Mouse (Mus musculus): ENCODE results near the gene Sult5a1. TPM values are rescaled to one million over a fixed set of nuclear protein-coding genes. Genes with fewer than 3 reads are reported as not detected.
"Not testable (repeated sequence)": the region's sequence is repeated elsewhere in the genome, so short reads cannot be mapped to it uniquely, and the experiment has no call there.

Gene Sult5a1
- under 1 TPM in 1 of 2 experiments, not detected in 1; 0.59 TPM for total RNA-seq (2021)
- long read RNA-seq, experiment 1, result 0 reads
- long read RNA-seq, experiment 2, partial matches to known transcripts, result 0 of 1 reads
- long read RNA-seq, experiment 2, other reads (novel, unspliced or antisense), result 1 of 1 reads

GRCm38 (mm10) chr8:123157888-123158465 is at the start of gene Sult5a1:
TSS of gene Sult5a1 (minus strand) at chr8:123158315.
- intact Hi-C loops (cut with DNase I), result no loop called here
- no peak for DNase-seq (ENCODE audit: low spot score in 2 of 2)

- DNase-seq (ENCODE audit: low spot score in 2 of 2), result peak in 1 of 2 experiments; percentile 42
- intact Hi-C loops (cut with DNase I), result loop anchor here (2.0 to 10.0 kb wide), 3 partner anchors 97 to 366 kb away; no protein-coding TSS in a partner anchor
Measured at GRCm38 (mm10) chr8:123203571-123203970, 45.5 kb upstream of the Sult5a1 start.

- DNase-seq (ENCODE audit: low spot score in 2 of 2), result peak; percentile 76 to 87
- intact Hi-C loops (cut with DNase I), result loop anchor here (2.0 to 10.0 kb wide), 3 partner anchors 95 to 365 kb away; no protein-coding TSS in a partner anchor
Measured at GRCm38 (mm10) chr8:123202288-123202687, 44.2 kb upstream of the Sult5a1 start.

- intact Hi-C loops (cut with DNase I), result loop anchor here (5.0 to 10.0 kb wide), 2 partner anchors 305 to 363 kb away; no protein-coding TSS in a partner anchor
- DNase-seq (ENCODE audit: low spot score in 2 of 2), result no peak
Measured at GRCm38 (mm10) chr8:123199864-123200263, 41.7 kb upstream of the Sult5a1 start.

- DNase-seq (ENCODE audit: low spot score in 2 of 2); intact Hi-C loops (cut with DNase I): not testable (repeated sequence)
Measured at GRCm38 (mm10) chr8:123197016-123197415, 38.9 kb upstream of the Sult5a1 start.

- intact Hi-C loops (cut with DNase I), result loop anchor here (5.0 kb wide), 1 partner anchor 41 kb away; no protein-coding TSS in a partner anchor
Measured at GRCm38 (mm10) chr8:123193771-123194170, 35.7 kb upstream of the Sult5a1 start.

GRCm38 (mm10) chr8:123191908-123192307 is 33.8 kb upstream of the Sult5a1 start:
- DNase-seq (ENCODE audit: low spot score in 2 of 2), result no peak
- intact Hi-C loops (cut with DNase I), result loop anchor here (2.0 to 5.0 kb wide), 2 partner anchors 40 to 75 kb away; partner anchors contain the start of gene Cpne7

More at GRCm38 (mm10) chr8:123193771-123194170, 35.7 kb upstream of the Sult5a1 start:
- no peak for DNase-seq (ENCODE audit: low spot score in 2 of 2)

GRCm38 (mm10) chr8:123190678-123191077 is 32.6 kb upstream of the Sult5a1 start:
- intact Hi-C loops (cut with DNase I), result loop anchor here (2.0 to 5.0 kb wide), 2 partner anchors 38 to 74 kb away; partner anchors contain the start of gene Cpne7
- peak; percentile 84 to 90 for DNase-seq (ENCODE audit: low spot score in 2 of 2)

- intact Hi-C loops (cut with DNase I), result no loop called here
- DNase-seq (ENCODE audit: low spot score in 2 of 2), result no peak
Measured at GRCm38 (mm10) chr8:123188841-123189240, 30.7 kb upstream of the Sult5a1 start.

GRCm38 (mm10) chr8:123188006-123188405 is 29.9 kb upstream of the Sult5a1 start:
- DNase-seq (ENCODE audit: low spot score in 2 of 2), result no peak
- intact Hi-C loops (cut with DNase I), result no loop called here

GRCm38 (mm10) chr8:123185566-123186409 is 27.7 kb upstream of the Sult5a1 start, which contains the start of gene Dpep1:
TSS of gene Dpep1 (plus strand) at chr8:123186242.
- intact Hi-C loops (cut with DNase I), result no loop called here
- no peak for DNase-seq (ENCODE audit: low spot score in 2 of 2)

GRCm38 (mm10) chr8:123181391-123181790 is 23.3 kb upstream of the Sult5a1 start:
- intact Hi-C loops (cut with DNase I), result no loop called here

GRCm38 (mm10) chr8:123156070-123156773 is 1.9 kb downstream of the Sult5a1 start:
- intact Hi-C loops (cut with DNase I), result no loop called here

More at GRCm38 (mm10) chr8:123181391-123181790, 23.3 kb upstream of the Sult5a1 start:
- DNase-seq (ENCODE audit: low spot score in 2 of 2), result no peak

GRCm38 (mm10) chr8:123155177-123155576 is 2.9 kb downstream of the Sult5a1 start:
- no peak for DNase-seq (ENCODE audit: low spot score in 2 of 2)
- intact Hi-C loops (cut with DNase I), result no loop called here

More at GRCm38 (mm10) chr8:123156070-123156773, 1.9 kb downstream of the Sult5a1 start:
- DNase-seq (ENCODE audit: low spot score in 2 of 2), result no peak

- intact Hi-C loops (cut with DNase I), result loop anchor here (5.0 kb wide), 2 partner anchors 33 to 42 kb away; partner anchors contain the start of gene Cpne7
- peak in 1 of 2 experiments; percentile 27 for DNase-seq (ENCODE audit: low spot score in 2 of 2)
Measured at GRCm38 (mm10) chr8:123150737-123151171, 7.4 kb downstream of the Sult5a1 start.

GRCm38 (mm10) chr8:123146390-123146789 is 11.7 kb downstream of the Sult5a1 start:
- intact Hi-C loops (cut with DNase I), result no loop called here
- peak; percentile 37 to 42 for DNase-seq (ENCODE audit: low spot score in 2 of 2)

- intact Hi-C loops (cut with DNase I), result no loop called here
- no peak for DNase-seq (ENCODE audit: low spot score in 2 of 2)
Measured at GRCm38 (mm10) chr8:123145279-123145678, 12.8 kb downstream of the Sult5a1 start.

- intact Hi-C loops (cut with DNase I), result no loop called here
- peak; percentile 83 to 87 for DNase-seq (ENCODE audit: low spot score in 2 of 2)
Measured at GRCm38 (mm10) chr8:123141741-123142462, 16.2 kb downstream of the Sult5a1 start.
